Mouse (Mus musculus) ES-Bruce4 (cell line): ENCODE results near the gene Snx6.

Experiments
- CTCF ChIP-seq: IDR thresholded peaks from one replicate; pipeline ENCODE4 v1.8.1; 2011; ENCODE audit warnings: low read depth, low read length
- EP300 ChIP-seq: IDR thresholded peaks from 2 replicates; pipeline ENCODE4 v1.6.1; 2011; ENCODE audit warnings: low read depth, low read length; ENCODE audit not compliant: insufficient read depth
- POLR2A ChIP-seq: IDR thresholded peaks from one replicate; pipeline ENCODE4 v1.8.1; 2011; ENCODE audit warnings: low read length; ENCODE audit not compliant: insufficient read depth

DNA sequence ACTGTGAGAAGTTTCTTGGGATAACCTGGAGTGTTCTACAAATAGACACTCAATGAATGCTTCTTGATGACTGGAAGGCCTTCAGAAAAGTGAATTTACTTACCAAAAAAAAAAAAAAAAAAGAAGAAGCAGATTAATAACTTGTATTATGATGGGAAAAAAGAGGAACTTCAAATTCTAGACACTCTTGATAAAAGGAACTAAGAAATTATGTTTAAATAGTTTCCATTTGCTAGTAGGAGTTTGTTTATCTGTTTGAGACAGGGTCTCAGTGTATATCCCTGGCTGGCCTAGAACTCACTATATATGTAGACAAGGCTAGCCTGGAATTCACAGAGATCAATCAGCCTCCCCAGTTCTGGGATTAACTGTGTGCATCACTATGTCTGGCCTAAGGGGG is 48.9 kb upstream of the Snx6 start:
- TF ChIP-seq CTCF, result no peak
- no peak for TF ChIP-seq POLR2A
- no peak for TF ChIP-seq EP300
